Mouse (Mus musculus) brain, embryonic 18.5 days (tissue): Measurements from ENCODE around the gene Cyb5d1.

Experiments
- DNase-seq: peaks from one replicate; pipeline ENCODE4 v3.0.0-alpha.2; 2012; ENCODE audit warnings: low read depth, low spot score

Cyb5d1 gene

DNA sequence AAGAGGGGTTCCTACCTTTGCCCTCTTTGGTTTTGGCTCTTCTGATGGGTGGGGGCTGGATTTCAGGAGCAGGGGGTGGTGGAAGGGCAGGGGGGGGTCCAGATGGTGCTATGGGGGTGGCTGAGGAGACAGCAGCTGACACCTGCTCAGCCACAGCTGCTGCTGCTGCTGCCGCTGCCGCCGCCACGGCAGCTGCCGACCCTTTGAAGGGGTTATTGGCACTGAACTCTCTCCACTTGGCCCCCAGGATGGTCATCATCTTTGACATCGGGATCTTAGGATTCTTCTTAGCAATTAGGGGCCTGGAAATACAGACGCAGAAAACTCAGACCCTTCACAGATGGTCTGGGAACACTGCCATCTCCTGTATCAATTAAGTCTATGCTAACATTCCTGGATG lies 33.4 kb downstream of the Cyb5d1 start:
- no peak for DNase-seq

DNA sequence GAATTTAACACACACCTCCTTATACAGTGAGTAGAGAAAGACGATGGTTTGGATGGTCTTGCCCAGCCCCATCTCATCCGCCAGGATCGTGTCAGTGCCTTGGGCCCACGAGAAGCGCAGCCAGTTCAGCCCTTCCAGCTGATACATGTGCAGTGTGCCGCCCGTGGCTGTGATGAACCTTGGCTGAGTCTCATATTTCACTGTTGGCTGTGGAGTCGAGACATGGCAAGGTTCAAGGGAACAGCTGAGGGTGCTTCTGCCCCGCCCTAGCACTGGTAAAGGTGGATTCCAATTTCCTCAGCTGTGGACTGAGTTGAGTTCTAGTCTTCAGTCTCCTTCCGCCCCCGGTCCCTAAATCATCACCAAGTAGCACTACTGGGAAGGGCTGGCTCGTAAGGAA lies 37.7 kb downstream of the Cyb5d1 start:
- DNase-seq = no peak

DNA sequence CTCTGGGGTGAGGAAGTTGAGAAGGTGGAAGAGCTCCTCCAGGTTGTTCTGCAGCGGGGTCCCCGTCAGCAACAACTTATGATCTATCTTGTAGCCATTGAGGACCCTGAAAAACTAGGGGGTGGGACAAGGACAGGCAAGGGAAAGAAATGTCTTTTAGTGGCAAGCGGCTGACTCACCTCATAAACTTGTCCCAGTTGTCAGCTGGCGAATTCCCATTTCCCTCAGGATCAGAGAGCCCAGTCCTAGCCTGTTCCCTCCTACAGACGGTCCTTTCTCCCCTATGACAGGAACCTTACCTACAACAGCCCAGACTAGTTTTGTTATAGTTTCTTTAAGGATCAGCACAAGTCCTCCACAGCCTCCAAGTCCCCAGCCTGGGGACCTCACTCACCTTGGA lies 38.9 kb downstream of the Cyb5d1 start:
- no peak for DNase-seq

DNA sequence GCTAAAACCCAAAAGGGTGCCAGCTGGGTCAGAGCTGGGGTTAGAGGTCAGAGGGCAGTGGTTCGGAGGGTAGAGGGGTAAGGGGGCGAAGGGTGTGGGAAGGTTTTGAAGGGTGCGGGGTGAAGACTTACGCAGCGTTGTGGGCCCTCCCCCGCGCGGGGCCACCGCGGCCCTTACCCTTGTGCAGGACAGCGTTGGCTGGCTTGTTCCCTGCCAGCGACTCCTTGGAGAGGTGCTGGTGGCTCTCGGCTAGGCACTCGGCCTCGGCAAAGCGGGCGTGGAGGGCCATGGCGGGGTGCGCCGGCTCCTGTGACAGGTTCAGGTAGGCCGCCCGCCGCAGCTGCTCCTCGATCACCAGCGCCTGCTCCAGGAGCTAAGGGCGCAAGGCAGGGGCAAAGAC lies 49.0 kb downstream of the Cyb5d1 start:
- DNase-seq = no peak
